Mouse (Mus musculus) cerebellum, adult 2 months (tissue): ENCODE results near the gene Rrp9. TPM values are rescaled to one million over a fixed set of nuclear protein-coding genes. Genes with fewer than 3 reads are reported as not detected.

ENCODE experiments used
- DNase-seq, 2 experiments: peaks; one replicate each; pipeline ENCODE4 v3.0.0; 2021
- H3K27ac ChIP-seq: fragments of 200-500 bp; 2 replicates; pipeline ENCODE4 v1.5.1; 2012; ENCODE audit warnings: low read length, control low read depth, inconsistent platforms; ENCODE audit not compliant: insufficient read depth
- H3K27me3 ChIP-seq: fragments of 200-500 bp; 2 replicates; pipeline ENCODE4 v1.6.1; 2012; ENCODE audit warnings: inconsistent platforms, mild to moderate bottlenecking, low read length, moderate library complexity; ENCODE audit not compliant: control insufficient read depth, insufficient read depth
- H3K4me1 ChIP-seq: fragments of 200-500 bp; 2 replicates; pipeline ENCODE4 v1.6.1; 2011; ENCODE audit warnings: low read length; ENCODE audit not compliant: control insufficient read depth, insufficient read depth
- H3K4me3 ChIP-seq: fragments of 200-500 bp; replicated peaks from 2 replicates; pipeline ENCODE3; 2011; ENCODE audit warnings: mild to moderate bottlenecking, low read depth, low read length, control low read depth; ENCODE audit not compliant: insufficient read depth
- CTCF ChIP-seq: fragments of 200-500 bp; IDR thresholded peaks from 2 replicates; pipeline ENCODE4 v1.5.1; 2011; ENCODE audit warnings: low read depth, mild to moderate bottlenecking, control low read depth, low read length, moderate library complexity, borderline replicate concordance; ENCODE audit not compliant: insufficient read depth
- POLR2A ChIP-seq: fragments of 200-500 bp; IDR thresholded peaks from 2 replicates; pipeline ENCODE4 v1.6.1; 2011; ENCODE audit warnings: low read length, control low read depth, borderline replicate concordance; ENCODE audit not compliant: insufficient read depth
- WGBS: fragments of 180-500 bp; shearing (Covaris S2); methylation state at CpG from one replicate; pipeline ENCODE4 v1.1.7; 2018; 5-methylcytosine and 5-hydroxymethylcytosine counted together
- polyA plus RNA-seq: library from polyadenylated mRNA; depleted of rRNA; stranded (reverse); fragments of >200 nt; gene quantifications from 2 replicates; pipeline ENCODE4 v1.2.3, GENCODE M21; 2012; rRNA removed

The Rrp9 gene
- polyA plus RNA-seq, 1 experiment, result 42.5 TPM

GRCm38 (mm10) chr9:106513566-106513965 lies 37.8 kb downstream of the Rrp9 start:
- Histone ChIP-seq H3K27me3 (no peaks in the 10 kb centered on the region), H3K27ac (no peak overlapping the region), H3K4me1 (no peaks in the 10 kb centered on the region), H3K4me3 (no peak overlapping the region)
- no peak for DNase-seq
- TF ChIP-seq CTCF (no peak), POLR2A (no peak)
- 78% methylated on average over 6 of the region's 6 CpGs for WGBS

- no peak for DNase-seq
- 86% methylated on average over 4 of the region's 4 CpGs for WGBS
- Histone ChIP-seq H3K4me3 (no peak within 1 kb of the TSS), H3K4me1 (no peaks in the 10 kb centered on the region), H3K27ac (no peak within 1 kb of the TSS), H3K27me3 (no peaks in the 10 kb centered on the region)
- TF ChIP-seq CTCF (no peak), POLR2A (no peak)
Observed at GRCm38 (mm10) chr9:106514273-106514672, 38.5 kb downstream of the Rrp9 start, which contains the start of gene Iqcf5. TSS of gene Iqcf5 (plus strand) at chr9:106514573.

- Histone ChIP-seq H3K4me1 (no peaks in the 10 kb centered on the region), H3K27ac (no peak overlapping the region), H3K4me3 (no peak overlapping the region), H3K27me3 (no peaks in the 10 kb centered on the region)
- no peak for DNase-seq
- WGBS, result 82% methylated on average over 2 of the region's 2 CpGs
- no peak for TF ChIP-seq POLR2A
- TF ChIP-seq CTCF, result no peak
Observed at GRCm38 (mm10) chr9:106519433-106519832, 43.7 kb downstream of the Rrp9 start.

- WGBS, result 79% methylated on average over 8 of the region's 8 CpGs
Observed at GRCm38 (mm10) chr9:106519909-106520308, 44.1 kb downstream of the Rrp9 start.

GRCm38 (mm10) chr9:106531833-106532232 lies 56.1 kb downstream of the Rrp9 start:
- 16% methylated on average over 3 of the region's 3 CpGs for WGBS
- Histone ChIP-seq H3K27ac (no peak overlapping the region), H3K4me1 (no peaks in the 10 kb centered on the region), H3K27me3 (no peaks in the 10 kb centered on the region), H3K4me3 (no peak overlapping the region)
- DNase-seq, result no peak
- TF ChIP-seq CTCF, result peak; percentile 73
- TF ChIP-seq POLR2A, result no peak

More at GRCm38 (mm10) chr9:106519909-106520308, 44.1 kb downstream of the Rrp9 start:
- Histone ChIP-seq H3K4me3 (no peak overlapping the region), H3K27ac (no peak overlapping the region), H3K4me1 (no peaks in the 10 kb centered on the region), H3K27me3 (no peaks in the 10 kb centered on the region)
- no peak for TF ChIP-seq CTCF
- no peak for TF ChIP-seq POLR2A
- no peak for DNase-seq

- no peaks in the 10 kb centered on the region for H3K27me3 ChIP-seq
- TF ChIP-seq CTCF, result no peak
- TF ChIP-seq POLR2A, result no peak
- 89% methylated on average over 7 of the region's 7 CpGs for WGBS
- H3K27ac ChIP-seq, result no peak overlapping the region
- H3K4me3 ChIP-seq, result no peak overlapping the region
- DNase-seq, result no peak
- no peaks in the 10 kb centered on the region for H3K4me1 ChIP-seq
Observed at GRCm38 (mm10) chr9:106534296-106534695, 58.5 kb downstream of the Rrp9 start.

- no peak for DNase-seq
- TF ChIP-seq CTCF (no peak), POLR2A (no peak)
- Histone ChIP-seq H3K4me1 (no peaks in the 10 kb centered on the region), H3K4me3 (no peak overlapping the region), H3K27me3 (no peaks in the 10 kb centered on the region), H3K27ac (no peak overlapping the region)
- 69% methylated on average over 11 of the region's 11 CpGs for WGBS
Observed at GRCm38 (mm10) chr9:106534975-106535374, 59.2 kb downstream of the Rrp9 start.

Other genes starting within 250 kb of the Rrp9 start
- 117 and 134 TPM in 2 replicates for gene Alas1, start 227.3 kb upstream of the Rrp9 start, polyA plus RNA-seq
- gene Poc1a, start 194.9 kb upstream of the Rrp9 start, polyA plus RNA-seq, result 3.9 and 4.4 TPM in 2 replicates
- 46.4 and 49.6 TPM in 2 replicates for gene Dusp7, start 107.3 kb upstream of the Rrp9 start, polyA plus RNA-seq
- 435 and 475 TPM in 2 replicates for gene Rpl29, start 46.5 kb upstream of the Rrp9 start, polyA plus RNA-seq
- 16.2 and 16.4 TPM in 2 replicates for gene Acy1, start 37.6 kb upstream of the Rrp9 start, polyA plus RNA-seq
- gene Abhd14b, start 28.5 kb upstream of the Rrp9 start, polyA plus RNA-seq, result 59.7 and 68.5 TPM in 2 replicates
- gene Abhd14a, start 28.3 kb upstream of the Rrp9 start, polyA plus RNA-seq, result 49.7 and 51.5 TPM in 2 replicates
- gene Pcbp4, start 22.7 kb upstream of the Rrp9 start, polyA plus RNA-seq, result 515 and 572 TPM in 2 replicates
- gene Gpr62, start 10.0 kb upstream of the Rrp9 start, polyA plus RNA-seq, result 27.9 and 30.7 TPM in 2 replicates
- gene Parp3, start 986 bp downstream of the Rrp9 start, polyA plus RNA-seq, result 6.9 and 9.7 TPM in 2 replicates
- not detected in 2 replicates for gene Iqcf1, start 24.0 kb downstream of the Rrp9 start, polyA plus RNA-seq
- gene Iqcf5, start 38.6 kb downstream of the Rrp9 start, polyA plus RNA-seq, result not detected in 2 replicates
- gene Iqcf3, start 85.7 kb downstream of the Rrp9 start, polyA plus RNA-seq, result not detected in 2 replicates
- not detected in 2 replicates for gene Iqcf4, start 95.0 kb downstream of the Rrp9 start, polyA plus RNA-seq
- gene Iqcf6, start 150.6 kb downstream of the Rrp9 start, polyA plus RNA-seq, result not detected in 2 replicates
- gene Grm2, start 180.1 kb downstream of the Rrp9 start, polyA plus RNA-seq, result 17.1 and 20.5 TPM in 2 replicates
- 96.5 and 102 TPM in 2 replicates for gene Tex264, start 210.0 kb downstream of the Rrp9 start, polyA plus RNA-seq